Mouse (Mus musculus) cerebellum, adult (tissue): ENCODE results near the gene Tnrc18.
A peak's percentile ranks its signal among the peaks of the same experiment; 100 is the strongest.
"Not testable (repeated sequence)": the region's sequence is repeated elsewhere in the genome, so short reads cannot be mapped to it uniquely, and the experiment has no call there.

Experiments used
- ATAC-seq: cut with Nextera tagmentation; 2 replicates; pipeline ENCODE4 v1.9.2; 2017; ENCODE audit warnings: mild to moderate bottlenecking, moderate library complexity, mixed read lengths; ENCODE audit not compliant: insufficient number of reproducible peaks, low FRiP score, low TSS enrichment

The Tnrc18 gene

GRCm38 (mm10) chr5:142817524-142818434 is at the start of gene Tnrc18:
Tnrc18 (minus strand) TSS chr5:142817662.
- peak; percentile 38; the same call in 1 of the 2 replicates for ATAC-seq

DNA sequence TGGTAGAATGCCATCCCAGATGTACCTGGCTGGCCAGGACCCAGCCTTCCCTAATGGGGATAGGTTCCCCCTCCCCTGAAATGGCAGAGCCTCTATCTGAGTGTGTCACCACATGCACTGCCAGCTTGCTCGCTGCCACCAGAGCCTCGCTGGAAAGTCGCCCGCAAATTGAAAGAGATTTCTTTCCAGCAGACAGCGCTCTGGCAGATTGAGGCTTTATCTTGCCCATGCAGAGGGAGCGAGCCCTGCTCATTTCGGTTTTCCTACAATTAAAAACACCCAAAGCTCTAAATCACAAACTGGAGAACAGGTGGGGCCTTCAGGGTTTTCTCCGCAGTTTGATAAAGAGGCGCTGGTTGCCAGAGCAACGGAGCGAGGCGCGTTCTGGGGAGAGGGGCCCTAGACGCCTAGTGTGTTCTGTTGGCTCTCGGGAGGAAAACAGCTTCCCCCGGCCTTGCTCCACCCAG is 40.3 kb upstream of the Tnrc18 start:
- peak; percentile 36; the same call in 1 of the 2 replicates for ATAC-seq

GRCm38 (mm10) chr5:142856408-142856807 is 38.9 kb upstream of the Tnrc18 start:
- ATAC-seq = no peak

DNA sequence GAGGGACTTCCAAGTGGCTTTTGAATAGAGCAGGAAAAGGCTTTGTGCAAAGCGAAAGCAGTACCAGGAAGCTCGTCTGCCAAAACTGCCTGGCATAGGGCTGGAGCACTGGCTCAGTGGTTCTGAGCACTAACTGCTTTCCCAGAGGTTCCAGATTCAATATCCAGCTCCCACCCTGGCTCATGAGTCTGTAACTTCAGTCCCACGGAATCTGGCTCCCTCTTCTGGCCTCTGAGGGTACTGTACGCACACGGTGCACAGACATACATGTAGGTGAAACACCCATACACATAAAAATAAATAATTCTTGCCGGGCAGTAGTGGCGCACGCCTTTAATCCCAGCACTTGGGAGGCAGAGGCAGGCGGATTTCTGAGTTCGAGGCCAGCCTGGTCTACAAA is 37.4 kb upstream of the Tnrc18 start:
- ATAC-seq = no peak

DNA sequence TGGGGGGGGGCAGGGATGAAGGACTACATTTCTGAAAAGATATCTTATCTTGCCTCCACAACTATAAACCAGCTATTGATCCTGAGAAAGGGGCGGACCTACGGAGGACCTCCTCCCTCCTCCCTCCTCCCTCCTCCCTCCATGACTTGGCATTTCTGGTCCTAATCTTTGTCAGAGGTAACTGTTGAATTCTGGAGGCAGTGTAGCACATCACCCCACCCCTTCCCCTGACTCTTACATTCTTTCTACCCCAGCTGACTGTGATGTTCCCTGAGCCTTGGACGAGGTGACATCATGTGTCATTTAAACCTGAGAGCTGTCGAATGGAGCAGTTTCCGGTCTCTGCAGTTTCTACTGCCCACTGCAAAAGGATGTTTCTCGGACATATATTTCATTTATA is 36.1 kb upstream of the Tnrc18 start:
- no peak for ATAC-seq

DNA sequence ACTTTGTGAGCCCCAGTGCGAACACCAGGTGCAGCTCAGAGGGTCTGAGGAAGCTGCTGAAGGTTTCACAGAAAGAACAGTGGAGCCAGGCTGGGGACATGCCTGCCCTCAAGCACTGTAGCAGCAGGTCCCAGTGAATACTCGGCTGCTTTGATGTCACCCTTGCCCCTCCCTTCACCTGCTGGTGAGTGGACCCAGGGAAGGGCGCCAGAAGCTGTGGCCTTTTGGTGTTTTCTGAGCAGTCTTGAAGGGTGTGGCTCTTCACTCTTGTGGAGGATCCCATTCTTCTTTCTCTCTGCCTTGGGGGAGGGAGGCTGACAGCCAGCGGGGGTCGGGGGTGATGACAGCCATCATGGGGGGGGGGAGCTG is 34.2 kb upstream of the Tnrc18 start:
- ATAC-seq = no peak

- no peak for ATAC-seq
These were observed 33.6 kb upstream of the Tnrc18 start for GRCm38 (mm10) chr5:142850916-142851680.

DNA sequence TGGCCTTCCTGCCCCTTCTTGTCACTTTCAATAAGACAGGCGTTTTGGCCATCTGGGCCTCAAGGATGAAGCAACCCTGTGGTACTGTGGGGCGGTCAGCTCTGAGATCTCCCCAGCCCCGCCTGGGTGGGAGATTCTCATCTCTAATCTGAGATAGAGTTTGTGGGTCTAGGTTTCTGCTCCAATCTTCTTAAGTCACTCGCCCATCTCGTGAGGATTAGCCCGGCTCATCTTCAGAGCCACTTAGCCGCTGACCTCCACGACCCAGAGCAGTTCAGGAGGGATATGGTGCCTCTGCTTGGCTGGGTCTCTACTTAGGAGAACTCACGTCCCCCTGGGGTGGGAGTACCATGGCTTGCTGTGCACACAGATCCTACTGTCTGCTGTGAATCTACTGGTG is 33.0 kb upstream of the Tnrc18 start:
- no peak for ATAC-seq

GRCm38 (mm10) chr5:142848911-142849310 is 31.4 kb upstream of the Tnrc18 start:
- no peak for ATAC-seq

DNA sequence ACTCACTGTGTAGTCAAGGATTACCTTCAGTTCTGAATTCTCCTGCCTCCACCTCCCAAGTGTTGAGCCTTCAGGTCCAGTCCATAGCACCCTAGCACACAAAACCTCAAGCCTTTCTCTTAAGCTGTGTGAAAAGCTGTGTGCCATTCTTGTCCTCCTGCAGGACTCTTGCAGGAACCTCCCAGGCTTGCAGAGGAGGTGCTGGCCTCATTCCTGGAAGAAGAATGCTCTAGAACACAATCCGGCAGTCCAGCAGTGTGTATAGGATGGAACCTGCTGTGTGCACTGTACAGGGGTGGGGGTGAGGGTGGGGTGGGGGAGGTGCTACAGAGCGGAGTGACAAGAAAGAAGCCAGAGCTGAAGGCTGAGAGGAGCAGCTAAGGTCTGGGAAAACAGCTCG is 30.7 kb upstream of the Tnrc18 start:
- no peak for ATAC-seq

DNA sequence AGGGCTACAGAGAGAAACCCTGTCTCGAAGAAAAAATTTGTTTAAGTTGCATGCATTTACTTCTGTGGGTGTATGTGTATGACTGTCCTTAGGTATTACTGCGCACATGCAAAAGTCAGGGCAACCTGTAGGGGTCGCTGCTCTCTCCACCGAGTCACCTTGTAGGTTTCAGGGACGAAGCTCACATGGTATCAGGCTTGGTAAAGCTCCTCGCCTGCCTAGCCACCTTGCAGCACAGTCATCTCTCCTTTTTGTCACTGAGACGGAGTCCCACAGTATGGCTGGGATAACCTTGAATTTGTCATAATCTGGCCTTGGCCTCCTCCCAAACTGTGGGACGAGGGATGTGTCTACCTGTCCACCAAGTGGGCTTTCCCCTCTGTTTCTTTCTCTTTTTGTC is 27.0 kb upstream of the Tnrc18 start:
- no peak for ATAC-seq

- no peak; the same call in 1 of the 2 replicates for ATAC-seq
These were observed 24.7 kb upstream of the Tnrc18 start for GRCm38 (mm10) chr5:142842137-142842642.

DNA sequence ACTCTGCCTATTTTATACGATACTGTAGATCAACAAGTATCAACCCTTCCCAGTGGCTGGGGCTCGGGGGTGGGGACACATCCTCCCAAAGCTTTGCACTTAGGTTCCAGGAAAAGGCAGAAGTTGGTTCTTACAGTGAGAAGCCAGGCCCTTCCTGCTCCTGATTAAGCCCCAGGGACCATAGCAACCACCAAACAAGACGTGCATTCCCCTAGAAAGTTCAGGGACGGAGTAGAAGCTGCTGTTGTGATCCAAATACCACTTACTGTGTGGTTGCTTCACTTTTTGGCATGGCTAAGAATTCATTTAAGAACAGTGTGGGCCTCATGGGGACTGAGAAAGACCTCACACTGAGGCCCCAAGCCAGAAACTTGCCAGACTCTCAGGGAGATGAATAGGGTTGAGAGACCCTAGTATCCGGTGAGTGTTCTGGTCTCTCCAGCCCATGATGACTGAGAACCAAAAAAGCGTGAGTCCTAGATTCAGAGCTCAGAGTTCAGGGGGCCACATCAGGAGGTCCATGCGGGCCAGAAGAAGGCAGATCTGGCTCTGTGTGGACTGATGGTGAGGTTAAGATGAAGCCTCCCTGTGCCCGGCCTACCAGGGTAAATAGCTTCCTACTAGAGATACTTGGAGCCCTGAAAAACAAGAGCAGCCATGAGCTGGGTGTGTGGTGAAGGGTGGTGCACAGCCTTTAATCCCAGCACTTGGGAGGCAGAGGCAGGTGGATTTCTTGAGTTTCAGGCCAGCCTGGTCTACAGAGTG is 24.1 kb upstream of the Tnrc18 start:
- no peak for ATAC-seq

GRCm38 (mm10) chr5:142837427-142837826 is 20.0 kb upstream of the Tnrc18 start:
- ATAC-seq = not testable (repeated sequence)

DNA sequence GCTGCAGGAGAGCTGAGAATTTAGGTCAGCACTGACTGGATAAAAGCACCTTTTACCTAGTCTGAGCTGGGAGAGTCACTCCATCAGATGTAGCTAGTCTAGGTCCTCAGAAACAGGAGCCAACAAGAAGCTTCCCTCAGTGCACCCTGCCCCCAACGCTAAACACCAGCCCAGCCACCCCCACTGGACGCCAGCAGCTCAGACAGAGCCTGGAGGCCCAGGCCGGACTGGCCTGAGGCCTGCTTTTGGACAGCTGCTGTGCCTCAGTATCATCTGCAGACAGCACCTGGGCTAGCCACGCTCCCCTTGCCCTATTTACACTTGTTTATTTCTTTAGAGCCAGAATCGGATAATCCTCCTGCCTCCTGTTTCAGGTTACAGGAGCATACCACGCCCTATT is 19.4 kb upstream of the Tnrc18 start:
- ATAC-seq = no peak

DNA sequence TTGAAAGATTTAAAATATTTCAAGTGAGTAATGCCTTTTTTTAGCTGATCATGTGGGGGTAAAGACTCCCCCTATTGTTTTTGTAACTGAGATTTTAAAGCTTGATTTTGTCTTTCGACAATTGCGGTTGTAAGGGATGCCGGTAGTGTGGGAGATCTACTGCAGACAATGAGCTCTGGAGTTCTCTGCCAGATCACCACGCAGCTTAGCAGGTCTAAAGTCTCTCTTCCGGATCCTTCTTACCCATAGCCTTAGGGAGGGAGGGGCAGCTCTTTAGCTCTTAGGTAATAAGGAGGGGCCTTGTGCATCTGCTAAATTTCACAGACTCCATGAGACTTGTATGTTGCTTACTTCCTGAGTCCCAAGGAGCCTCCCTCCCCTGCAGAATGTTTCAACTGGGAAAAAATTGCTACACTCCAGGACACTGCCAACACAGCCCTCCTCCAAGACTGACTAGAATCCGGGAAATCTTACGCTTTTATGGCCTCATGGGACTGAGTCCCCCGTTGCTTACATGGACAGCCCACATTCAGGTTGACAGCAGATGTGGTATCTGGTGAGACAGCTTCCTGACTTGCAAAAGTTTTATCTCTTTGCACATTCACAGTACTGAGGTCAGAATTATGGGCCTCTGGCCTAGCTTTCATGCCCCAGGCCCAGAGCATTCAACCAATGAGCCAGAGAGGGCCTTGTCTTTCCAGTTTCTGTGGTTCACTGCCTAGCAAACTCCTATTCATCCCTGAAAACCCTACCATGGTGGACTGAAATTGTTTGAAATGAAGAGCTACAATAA is 16.4 kb upstream of the Tnrc18 start:
- ATAC-seq = no peak

DNA sequence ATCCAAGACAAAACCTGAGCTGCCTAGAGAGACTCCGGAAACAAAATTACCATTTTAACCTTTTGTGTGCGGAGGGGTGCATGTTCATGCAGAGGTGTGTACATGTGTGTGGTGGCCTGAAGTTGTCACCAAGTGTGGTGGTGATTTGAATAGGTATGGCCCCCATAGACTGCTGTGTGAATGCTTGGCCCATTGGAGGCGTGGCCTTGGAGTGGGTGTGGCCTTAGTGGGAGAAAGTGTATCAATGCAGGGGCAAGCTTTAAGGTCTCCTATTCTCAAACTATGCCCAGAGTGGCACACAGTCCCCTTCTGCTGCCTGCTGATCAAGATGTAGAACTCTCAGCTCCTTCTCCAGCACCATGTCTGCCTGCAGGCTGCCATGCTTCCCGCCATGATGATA is 8.7 kb upstream of the Tnrc18 start:
- no peak for ATAC-seq

- ATAC-seq = no peak
These were observed 8.2 kb upstream of the Tnrc18 start for GRCm38 (mm10) chr5:142825665-142826064.

DNA sequence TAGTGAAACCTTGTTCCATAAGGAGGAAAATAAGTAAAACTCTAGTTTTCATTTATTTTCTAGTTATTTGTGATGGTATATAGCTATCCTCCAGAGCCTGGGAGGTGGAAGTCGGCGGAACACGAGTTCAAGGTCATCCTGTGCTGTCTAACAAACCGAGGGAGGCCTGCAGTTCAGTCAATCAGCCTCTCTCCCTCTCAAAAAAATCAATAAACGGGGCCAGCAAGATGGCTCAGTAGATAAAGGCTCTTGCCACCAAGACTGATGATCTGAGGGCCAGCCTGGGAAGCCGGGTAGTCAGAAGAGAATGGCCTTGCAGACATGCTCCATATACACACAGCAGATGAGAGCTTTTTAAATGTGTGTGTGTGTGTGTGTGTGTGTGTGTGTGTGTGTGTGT is 6.6 kb upstream of the Tnrc18 start:
- no peak for ATAC-seq
